Mouse (Mus musculus): ENCODE results near the gene Il1b.
A peak's percentile ranks its signal among the peaks of the same experiment; 100 is the strongest.

Il1b gene

DNA sequence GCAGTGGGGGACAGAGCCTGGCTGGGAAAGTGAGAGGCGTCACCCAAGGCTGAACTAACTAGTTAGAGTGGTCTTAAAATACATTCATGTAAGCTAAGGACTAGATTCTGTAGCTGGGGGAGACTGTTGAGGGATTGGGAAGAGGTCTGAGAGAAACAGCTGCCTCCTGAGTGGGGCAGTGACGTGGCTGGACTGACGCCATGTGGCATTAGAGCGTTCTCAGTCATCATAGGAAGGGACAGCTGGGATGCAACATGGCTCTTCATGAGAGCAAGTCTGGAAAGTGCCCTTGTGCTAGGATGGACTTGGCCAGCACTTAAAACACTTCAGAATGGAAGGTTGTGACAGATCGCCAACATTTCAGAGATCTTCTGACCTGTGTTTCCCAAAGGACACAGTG is 2.1 kb downstream of the Il1b start:
- no peak for DNase-seq (ENCODE audit: inconsistent ontology term)

DNA sequence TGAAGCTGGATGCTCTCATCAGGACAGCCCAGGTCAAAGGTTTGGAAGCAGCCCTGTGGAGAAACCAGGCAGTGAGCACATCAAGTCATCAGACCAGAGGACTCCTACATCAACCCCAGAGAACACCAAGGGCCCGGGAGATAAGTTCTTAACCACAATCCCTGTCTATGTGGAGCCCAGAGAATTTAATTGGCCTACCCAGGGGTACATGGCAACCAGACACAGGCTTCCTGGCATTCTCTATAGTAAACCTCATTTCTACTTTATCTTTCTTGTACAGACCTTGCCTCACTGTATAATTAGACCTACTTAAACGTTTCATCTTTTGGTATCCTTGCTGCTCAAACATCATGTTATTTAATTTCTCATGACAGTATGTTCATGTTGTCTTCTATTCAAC is 2.8 kb downstream of the Il1b start:
- DNase-seq (ENCODE audit: inconsistent ontology term) = no peak

DNA sequence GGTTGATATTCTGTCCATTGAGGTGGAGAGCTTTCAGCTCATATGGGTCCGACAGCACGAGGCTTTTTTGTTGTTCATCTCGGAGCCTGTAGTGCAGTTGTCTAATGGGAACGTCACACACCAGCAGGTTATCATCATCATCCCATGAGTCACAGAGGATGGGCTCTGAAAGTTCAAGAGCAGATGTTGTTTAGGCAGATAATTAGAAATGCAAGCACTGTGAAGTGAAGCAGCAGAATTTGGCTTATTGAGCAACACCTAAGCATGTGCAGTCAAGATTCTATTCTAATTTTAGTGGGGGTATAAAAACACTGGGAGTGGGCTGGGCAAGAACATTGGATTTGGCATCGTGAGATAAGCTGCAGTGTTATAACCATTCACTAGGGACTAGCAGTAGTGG is 3.7 kb downstream of the Il1b start:
- DNase-seq (ENCODE audit: inconsistent ontology term) = no peak

DNA sequence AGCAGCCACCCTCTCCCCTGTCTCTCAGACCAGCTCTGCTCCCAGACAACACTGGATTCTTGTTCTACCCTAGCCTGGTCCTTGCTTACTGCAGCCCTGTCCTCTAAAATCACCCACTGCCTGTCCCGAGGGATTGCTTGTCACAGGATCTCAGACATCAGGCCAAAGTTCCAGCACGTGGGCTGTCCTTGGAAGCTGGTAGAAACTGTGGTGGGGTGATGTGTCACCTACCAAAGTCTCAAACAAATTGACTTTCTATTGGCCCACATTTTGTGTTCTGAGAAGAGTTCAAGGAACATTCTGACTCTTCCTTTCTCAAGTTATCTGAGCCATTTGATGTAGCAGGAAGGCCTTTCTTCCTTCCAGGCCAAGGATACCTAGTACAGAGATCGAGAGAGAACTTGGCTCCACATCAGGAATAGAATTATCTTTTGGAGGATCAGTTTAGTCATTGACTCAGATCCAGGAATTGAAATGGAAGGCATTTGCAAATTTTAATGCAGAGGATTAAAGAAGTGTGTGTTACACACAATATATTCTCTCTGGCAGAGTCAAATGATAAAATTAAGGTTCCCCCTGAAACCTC is 9.9 kb downstream of the Il1b start:
- no peak for DNase-seq (ENCODE audit: inconsistent ontology term)

DNA sequence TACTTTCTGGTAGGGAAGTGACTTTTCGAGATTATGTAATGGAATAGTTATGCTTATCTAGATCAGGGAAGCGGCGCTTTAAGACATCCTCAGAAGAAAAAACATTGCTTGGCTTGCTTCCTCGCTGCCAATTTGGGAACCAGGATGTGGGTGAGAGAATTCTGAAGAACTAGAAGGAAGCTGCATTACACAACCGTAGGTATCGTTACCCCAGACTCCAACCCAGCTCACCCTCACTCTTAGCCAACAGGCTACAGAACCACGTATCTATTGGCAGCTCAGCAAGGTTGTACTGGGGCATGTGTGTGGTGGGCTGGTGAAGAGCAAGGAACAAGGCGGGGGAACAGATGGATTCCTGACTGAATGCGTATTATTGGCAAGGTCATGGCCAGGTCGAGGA is 10.7 kb downstream of the Il1b start:
- DNase-seq (ENCODE audit: inconsistent ontology term) = no peak

DNA sequence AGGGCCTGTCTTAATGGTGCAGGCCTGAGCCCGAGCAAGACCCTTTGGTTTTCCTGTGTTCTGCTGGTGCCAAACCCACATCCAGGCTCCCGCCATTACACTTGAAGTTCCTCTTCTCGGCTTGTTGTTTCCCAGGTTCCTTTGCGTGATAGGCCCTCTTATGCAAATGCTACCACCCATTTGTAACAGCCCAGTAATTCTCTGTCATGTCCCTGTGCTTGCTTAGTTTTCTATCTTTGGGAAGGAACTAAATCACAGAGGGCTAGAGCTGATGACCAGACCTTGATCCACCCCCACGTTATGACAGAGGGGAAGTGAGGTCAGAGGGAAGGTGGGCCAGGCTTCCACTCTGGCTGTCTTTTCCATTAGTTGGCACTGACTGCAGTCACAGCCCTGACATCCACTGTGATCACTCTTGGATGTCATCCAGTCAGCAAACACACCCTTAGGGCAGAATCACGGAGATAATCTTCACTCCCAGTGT is 32.8 kb downstream of the Il1b start:
- DNase-seq (ENCODE audit: inconsistent ontology term) = peak; percentile 14

DNA sequence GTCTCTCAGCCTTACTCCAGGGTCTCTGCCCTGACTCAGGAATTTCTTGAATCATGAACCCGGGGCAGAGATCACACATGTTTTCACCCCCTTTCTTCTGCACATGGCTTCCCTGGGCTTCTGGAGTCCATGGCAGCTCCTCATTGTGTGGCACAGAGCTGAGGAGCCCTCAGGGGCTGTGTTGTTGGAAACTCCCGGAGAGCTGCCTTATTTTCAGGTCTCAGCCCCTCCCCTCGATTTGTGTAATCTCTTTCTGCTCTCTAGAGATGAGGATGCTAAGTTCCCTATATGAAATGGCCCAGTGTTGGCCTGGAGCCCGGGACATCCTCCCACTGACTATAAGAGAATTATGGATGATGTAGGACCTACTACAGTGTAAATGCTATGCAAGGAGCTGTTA is 37.5 kb downstream of the Il1b start:
- no peak for DNase-seq (ENCODE audit: inconsistent ontology term)

DNA sequence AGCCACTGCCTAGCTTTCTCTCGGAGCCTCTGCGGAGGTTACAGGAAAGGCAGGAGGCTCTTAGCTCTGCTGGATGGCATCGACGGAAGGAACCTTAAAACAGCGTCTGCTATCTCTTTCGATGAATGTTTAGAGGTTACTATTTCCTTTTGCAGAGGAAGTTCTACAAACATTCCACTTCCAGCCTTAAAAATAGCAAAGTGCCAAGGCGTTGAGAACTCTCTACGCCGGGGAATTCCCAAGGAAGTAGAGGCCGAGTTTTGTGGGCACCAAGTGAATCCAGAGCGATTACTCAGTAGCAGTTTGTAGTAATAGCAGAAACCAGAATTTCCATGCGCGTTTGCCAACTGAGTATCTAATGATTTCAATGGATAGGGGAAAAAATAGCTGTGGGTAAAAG is 40.4 kb downstream of the Il1b start:
- DNase-seq (ENCODE audit: inconsistent ontology term) = peak; percentile 10

DNA sequence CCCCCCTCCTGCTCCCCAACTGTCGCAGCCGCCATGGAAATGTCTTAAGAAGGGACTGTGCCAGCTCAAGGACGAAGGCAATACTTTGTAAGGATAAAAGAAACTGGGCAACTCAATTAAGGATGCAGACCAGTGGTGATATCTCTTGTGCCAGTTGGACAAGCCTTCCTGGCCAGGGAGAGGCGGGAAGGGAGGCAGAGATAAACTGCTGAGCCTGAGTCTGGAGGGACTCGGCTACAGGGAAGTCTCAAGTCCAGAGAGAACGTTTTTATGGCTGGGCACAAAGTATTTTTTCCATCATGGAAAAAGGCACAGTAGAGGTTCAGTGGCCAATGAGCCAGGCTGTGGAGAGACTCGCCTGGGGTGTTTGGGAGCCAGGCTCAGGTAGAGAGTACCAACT is 40.9 kb downstream of the Il1b start:
- DNase-seq (ENCODE audit: inconsistent ontology term) = no peak

DNA sequence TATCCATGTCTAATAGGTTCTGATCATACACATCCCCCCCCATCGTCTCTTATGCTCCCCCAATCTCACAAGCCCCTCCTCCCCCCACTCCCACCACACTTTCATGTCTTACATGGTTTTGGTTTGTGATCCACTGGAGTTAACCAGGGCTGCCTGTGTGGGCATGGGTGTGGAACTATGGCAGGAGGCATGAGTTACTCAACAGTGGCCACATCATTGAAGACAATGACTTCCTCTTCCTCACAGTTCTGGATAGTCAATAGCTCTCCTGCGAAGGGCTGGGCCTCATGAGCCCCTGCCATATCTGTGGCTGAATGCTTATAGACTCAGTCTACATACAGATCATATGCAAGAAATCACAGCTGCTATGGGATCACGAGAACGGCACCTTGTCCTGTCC is 42.7 kb downstream of the Il1b start:
- no peak for DNase-seq (ENCODE audit: inconsistent ontology term)

DNA sequence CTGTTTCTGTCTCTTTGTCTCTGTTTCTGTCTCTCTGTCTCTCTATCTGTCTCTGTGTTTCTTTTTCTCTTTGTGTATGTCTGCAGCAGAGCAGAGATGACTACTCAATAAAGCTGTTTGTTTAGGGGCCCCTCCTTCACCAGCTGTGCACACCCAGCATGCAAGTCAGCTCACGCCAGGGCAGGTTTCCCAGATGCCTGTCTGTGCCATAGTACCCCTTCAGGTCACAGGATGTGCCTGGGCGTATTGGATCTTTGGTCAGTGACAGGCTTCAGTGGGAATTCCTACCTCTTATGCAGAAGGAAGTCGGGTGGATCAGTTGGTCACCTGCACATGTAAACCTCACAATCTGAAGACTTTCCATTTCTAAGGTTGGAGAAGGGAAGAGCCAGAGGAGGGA is 46.7 kb downstream of the Il1b start:
- no peak for DNase-seq (ENCODE audit: inconsistent ontology term)

DNA sequence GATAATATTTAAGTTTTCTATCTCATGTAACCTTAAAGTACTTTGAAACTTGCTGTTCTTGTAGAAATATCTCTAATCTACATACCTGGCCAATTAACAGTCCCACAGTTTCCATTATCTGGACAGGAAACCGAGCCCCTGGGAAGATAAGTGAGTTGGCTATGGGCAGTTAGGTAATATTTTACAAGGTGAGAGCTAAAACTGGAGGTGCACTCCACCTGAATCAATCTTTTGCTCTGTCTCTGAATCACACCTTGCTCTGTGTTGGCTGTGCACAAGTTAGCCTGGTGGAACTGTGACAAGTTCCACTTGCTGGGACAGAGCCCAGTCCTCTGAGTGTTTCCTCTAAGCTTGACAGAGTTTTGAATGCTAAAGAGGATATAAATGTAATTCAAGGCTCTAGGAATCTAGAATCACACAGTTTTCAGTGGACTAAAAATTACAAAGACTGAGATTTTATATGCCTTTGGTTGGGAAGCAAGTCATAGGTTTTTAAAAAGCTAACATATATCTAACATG is 48.8 kb downstream of the Il1b start:
- DNase-seq (ENCODE audit: inconsistent ontology term) = no peak

DNA sequence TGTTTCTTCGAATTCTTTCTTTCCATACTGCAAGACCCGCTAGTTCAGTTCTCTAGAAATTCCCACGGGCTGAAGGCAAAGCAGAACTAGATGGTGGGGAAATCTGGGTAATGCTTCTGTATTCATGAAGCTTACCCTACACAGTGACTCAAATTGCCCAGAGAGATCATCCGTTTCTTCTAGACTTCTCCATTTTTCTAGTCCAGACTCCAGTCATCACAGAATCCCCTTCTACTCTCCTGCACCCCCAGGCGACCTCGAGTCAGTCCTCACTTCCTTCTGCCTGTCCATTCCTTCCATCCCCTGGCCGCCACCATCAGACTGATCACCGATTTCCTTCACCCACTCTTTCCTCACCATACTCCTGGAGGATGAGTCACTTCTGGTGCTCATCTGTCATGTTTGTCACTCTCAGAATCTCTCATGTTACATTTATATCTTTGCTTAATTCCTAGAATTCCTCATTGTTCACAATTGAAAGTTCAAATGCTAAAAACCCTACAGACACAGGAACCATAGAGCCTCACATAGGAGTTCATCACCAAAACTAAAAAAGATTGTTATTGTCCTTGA is 50.8 kb downstream of the Il1b start:
- no peak for DNase-seq (ENCODE audit: inconsistent ontology term)

DNA sequence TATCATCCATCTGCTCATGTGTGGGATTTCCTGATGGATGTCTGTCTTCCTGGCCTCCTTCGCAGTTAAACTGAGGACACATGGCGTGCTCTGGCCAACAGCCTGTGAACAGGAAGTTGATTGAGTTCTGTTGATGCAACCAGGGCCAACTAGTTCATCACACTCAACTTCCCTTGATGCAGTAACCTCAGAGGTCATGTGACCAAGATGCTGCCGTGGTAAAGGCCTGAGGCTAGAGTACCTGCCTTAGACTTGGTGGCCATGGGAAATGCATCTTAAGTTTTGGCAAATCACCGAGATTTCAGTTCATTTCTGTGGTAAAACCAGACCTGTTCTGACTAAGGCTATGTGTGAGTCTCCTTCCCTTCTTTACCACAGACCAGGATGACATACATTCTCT is 55.1 kb downstream of the Il1b start:
- DNase-seq (ENCODE audit: inconsistent ontology term) = peak; percentile 65

DNA sequence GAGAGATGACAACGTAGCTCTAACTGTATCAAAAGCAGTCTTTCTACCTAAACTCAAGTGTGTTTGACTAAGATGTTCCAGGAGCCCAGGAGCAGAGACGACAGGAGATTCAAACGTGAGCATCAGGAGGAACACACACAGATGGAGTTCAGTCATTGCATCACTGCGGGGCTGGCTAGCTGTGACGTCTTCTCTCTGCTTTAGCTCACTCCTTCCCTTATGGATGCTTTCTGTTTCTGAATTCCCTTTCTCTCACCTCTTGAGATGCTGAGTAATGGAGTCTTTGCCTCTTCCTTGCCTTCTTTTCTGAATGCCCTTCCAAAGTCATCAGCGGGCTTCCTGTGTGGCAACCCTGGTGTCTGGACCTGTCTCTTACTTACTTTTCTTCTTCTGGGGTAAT is 56.1 kb downstream of the Il1b start:
- DNase-seq (ENCODE audit: inconsistent ontology term) = no peak
